Mouse (Mus musculus) frontal cortex, adult 2 months (tissue): ENCODE data around the gene Gm20826. TPM values are rescaled to one million over a fixed set of nuclear protein-coding genes. Genes with fewer than 3 reads are reported as not detected.
"Not testable (repeated sequence)": the region's sequence is repeated elsewhere in the genome, so short reads cannot be mapped to it uniquely, and the experiment has no call there.

Experiments used
- DNase-seq, 2 experiments: peaks; one replicate each; pipeline ENCODE4 v3.0.0; 2022; ENCODE audit warnings: low spot score in 1 of 2; ENCODE audit errors: extremely low spot score in 1 of 2
- polyA plus RNA-seq: library from polyadenylated mRNA; depleted of rRNA; stranded (reverse); fragments of >200 nt; gene quantifications from 2 replicates; pipeline ENCODE4 v1.2.3, GENCODE M21; 2012; rRNA removed

The Gm20826 gene
- polyA plus RNA-seq = not detected in 2 replicates

DNA sequence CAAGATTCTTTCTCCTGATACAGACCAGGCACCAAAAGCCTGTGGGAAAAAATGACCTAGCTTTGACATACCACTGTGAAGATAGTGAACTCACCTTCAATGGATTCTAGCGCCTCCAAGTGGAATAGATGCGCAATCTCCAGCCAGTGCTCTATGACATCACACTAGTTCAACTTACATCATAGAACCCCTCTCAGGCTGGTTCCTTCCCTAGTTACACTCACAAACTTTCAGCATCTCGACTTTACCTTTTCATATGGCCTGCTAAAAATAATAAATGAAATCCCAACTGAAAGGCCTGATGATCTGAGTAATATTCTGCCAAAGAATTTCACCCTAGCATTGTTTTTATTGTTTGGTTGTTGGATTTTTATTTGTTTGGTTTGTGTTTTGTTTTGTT, at the start of gene Gm20826:
Gene Gm20826, minus strand, starts transcription at position 101 of the 400 bp plus-strand sequence.
- not testable (repeated sequence) for DNase-seq

Other genes with a start within 250 kb of the Gm20826 start
- not detected in 2 replicates for gene Gm21788, start 233.5 kb downstream of the Gm20826 start, polyA plus RNA-seq
- gene Gm28576, start 84.5 kb upstream of the Gm20826 start, polyA plus RNA-seq = not detected in 2 replicates